Mouse (Mus musculus) c-Kit-positive CD71-positive TER-119-positive erythroid progenitor cells, embryonic 14.5 days (primary cell): ENCODE results near the gene Vmn2r81.
"Not testable (repeated sequence)": the region's sequence is repeated elsewhere in the genome, so short reads cannot be mapped to it uniquely, and the experiment has no call there.

Experiments used
- DNase-seq: peaks from one replicate; pipeline ENCODE4 v3.0.0-alpha.2; 2013; ENCODE audit warnings: low spot score

Gene Vmn2r81

DNA sequence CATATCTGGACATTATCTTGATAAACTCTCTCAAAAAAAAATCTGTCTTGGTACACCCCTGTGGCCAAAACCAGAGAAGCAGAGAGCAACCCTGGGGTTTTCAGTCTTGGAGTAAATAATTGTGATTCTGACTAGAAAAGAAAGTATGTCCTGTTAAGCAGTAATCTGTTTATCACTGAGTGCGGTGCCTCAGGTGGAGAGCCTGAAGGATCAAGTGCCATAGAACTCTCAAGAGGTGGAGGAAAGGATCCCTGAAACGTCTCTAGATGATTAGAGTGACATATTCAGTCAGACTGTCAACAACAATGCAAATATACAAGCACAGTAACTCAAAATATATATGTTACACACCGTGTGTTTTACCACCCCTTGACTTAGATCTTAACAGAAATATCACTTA is at the start of gene Vmn2r81:
Gene Vmn2r81, plus strand, starts transcription at position 301 of the 400 bp plus-strand sequence.
- DNase-seq: not testable (repeated sequence)

DNA sequence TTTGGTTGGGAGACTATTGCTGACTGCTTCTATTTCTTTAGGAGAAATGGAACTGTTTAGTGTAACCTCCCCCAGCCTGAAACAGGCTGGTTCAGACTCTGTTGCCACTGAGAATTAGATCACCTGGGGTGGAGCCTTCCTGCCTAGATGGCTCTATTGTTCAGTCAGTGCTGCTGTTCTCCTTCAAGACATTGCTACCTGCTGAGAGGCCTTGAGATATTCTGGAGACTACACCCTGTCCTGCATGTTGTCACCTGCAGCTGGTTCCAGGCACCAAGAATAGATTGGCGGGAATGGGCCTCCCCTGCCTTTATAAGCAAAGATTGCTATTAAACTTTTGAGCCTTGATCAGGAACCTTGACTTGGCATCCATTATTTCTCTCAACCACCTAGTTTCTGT is 47.5 kb upstream of the Vmn2r81 start:
- not testable (repeated sequence) for DNase-seq

DNA sequence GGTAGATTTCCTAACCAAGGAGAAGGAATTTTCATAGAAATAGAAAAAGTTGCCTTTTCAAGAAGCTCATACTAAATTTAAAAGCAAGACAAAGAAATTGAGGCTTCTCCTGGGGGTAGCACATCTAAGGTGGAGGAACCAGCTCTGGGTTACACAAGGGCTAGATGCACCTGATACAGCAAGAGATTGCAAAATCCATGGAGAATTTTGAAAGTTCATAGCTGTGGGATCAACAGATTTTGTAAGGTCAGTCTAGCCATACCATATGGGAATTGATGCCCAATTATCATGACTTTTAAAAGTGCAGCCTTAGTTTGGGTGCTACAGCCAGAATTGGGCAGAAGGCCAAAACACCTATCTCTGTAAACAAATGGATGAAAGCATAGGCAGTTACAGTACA is 27.1 kb upstream of the Vmn2r81 start:
- DNase-seq: no peak

DNA sequence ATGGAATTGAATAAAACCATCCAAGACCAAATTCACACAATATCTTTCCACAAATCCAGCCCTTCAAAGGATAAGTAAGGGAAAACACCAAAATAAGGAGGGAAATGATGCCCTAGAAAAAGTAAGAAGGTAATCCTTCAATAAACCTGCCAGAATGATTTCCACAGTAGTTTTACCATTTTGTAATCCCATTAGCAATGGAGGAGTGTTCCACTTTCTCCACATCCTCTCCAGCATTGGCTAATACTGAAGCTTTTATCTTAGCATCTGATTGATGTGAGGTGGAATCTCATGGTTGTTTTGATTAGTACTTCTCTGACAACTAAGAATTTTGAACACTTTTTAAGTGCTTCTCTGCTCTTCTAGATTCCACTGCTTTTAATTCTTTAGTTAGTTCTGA is 25.9 kb upstream of the Vmn2r81 start:
- no peak for DNase-seq

DNA sequence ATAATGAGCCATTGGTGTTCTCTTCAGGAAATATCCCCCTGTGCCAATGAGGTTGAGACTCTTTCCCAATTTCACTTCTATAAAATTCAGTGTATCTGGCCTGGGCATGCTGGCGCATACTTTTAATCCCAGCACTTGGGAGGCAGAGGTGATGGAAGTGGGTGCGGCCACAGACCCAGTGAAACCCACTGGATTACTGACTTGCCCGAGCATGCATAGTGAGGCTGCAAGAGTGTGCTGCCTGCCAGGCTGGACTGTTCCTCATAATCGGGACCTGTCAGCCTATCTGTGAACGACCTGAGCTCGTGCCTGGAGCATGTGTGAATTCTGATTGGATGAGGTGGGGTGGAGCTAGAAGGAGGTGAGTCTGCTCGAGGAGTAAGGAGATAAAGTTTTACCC is 25.3 kb upstream of the Vmn2r81 start:
- no peak for DNase-seq

DNA sequence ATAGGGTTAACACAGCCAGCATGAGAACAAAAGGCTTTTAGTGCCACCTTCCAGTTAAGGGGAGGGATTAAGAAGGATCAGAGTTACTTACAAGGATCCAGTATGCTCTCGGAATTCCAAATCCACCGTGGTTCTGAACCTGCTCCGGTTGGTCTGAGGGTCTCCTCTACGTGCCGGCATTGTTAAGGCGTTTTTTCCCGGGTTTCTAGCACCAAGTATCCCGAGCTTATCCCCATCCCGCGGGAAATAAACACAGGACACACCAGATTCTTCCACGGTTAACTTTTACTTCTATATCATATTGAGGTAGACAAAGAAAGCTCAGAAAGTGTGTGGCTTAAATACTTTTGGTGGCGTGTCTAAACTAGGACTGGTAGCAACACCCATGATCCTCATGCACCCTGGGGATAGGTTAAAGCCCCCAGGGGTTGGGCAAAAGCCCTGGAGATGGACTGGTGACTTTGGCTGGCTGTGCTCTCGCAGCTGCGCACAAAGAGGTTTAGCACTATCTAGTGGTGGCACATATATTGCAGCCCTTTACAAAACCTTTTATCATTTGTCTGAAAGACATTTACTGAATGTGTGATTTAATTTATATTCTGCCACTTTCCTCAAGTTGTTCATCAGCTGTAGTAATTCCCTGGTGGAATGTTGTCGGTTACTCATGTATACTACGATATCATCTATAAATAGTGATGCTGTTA is 74.7 kb downstream of the Vmn2r81 start:
- DNase-seq: not testable (repeated sequence)

DNA sequence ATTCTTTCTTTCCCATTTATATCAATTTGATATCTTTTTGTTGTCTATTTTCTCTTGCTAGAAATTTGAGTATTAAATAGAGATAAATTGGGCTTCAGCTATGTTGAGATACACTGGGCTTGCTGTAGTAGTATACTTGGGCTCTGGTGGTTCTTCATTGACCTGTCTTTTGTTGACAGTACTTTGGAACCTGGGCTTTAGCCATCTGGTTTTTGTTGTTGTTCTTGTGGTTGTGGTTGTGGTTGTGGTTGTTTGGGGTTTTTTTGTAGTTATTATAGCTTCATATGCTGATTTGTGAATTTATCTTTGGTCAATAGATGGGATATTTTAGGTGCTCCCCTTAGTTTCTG is 75.2 kb downstream of the Vmn2r81 start:
- no peak for DNase-seq
